Mouse (Mus musculus) ovary, adult 2 months (tissue): ENCODE data around the gene Adrb1. TPM values are rescaled to one million over a fixed set of nuclear protein-coding genes. Genes with fewer than 3 reads are reported as not detected.

ENCODE experiments used
- polyA plus RNA-seq: library from polyadenylated mRNA; depleted of rRNA; stranded (reverse); fragments of >200 nt; gene quantifications from 2 replicates; pipeline ENCODE4 v1.2.3, GENCODE M21; 2012; rRNA removed

Gene Adrb1
- polyA plus RNA-seq: 4.4 and 5.6 TPM in 2 replicates

GRCm38 (mm10) chr19:56721387-56722211 is at the start of gene Adrb1:
TSS of gene Adrb1 (plus strand) at chr19:56722199.

Other genes starting within 250 kb of the Adrb1 start
- 5.0 and 7.4 TPM in 2 replicates for gene Dclre1a, start 174.0 kb upstream of the Adrb1 start, polyA plus RNA-seq
- gene Nhlrc2, start 173.9 kb upstream of the Adrb1 start, polyA plus RNA-seq: 9.2 and 10.2 TPM in 2 replicates
- 2.5 and 2.6 TPM in 2 replicates for gene Ccdc186, start 100.0 kb downstream of the Adrb1 start, polyA plus RNA-seq
- 1.9 and 2.0 TPM in 2 replicates for gene Tdrd1, start 104.0 kb downstream of the Adrb1 start, polyA plus RNA-seq
- 4.7 and 5.2 TPM in 2 replicates for gene Vwa2, start 152.1 kb downstream of the Adrb1 start, polyA plus RNA-seq